Mouse (Mus musculus): ENCODE data around the gene Ubxn10. TPM values are rescaled to one million over a fixed set of nuclear protein-coding genes. Genes with fewer than 3 reads are reported as not detected.

Ubxn10 gene
- polyA plus RNA-seq, 1 experiment, result 1.0 TPM

- H3K4me3 ChIP-seq (ENCODE audit: low read depth, low read length), result no peak overlapping the region
- H3K4me1 ChIP-seq (ENCODE audit: control insufficient read depth, insufficient read depth, low read length), result peaks cover 15% of the 10 kb centered on the region
- H3K9me3 ChIP-seq (replicated peaks; ENCODE audit: control insufficient read depth, insufficient read depth, low read length, poor library complexity, severe bottlenecking), result no peaks in the 10 kb centered on the region
- no peaks in the 10 kb centered on the region for H3K27me3 ChIP-seq (ENCODE audit: control insufficient read depth, insufficient read depth, low read length, poor library complexity, severe bottlenecking)
- no peak overlapping the region for H3K27ac ChIP-seq (ENCODE audit: insufficient read depth, low read length)
- H3K36me3 ChIP-seq (ENCODE audit: control insufficient read depth, insufficient read depth, low read length, poor library complexity, severe bottlenecking), result no peaks in the 10 kb centered on the region
- no peak overlapping the region for H3K9ac ChIP-seq (ENCODE audit: low read depth, poor library complexity, severe bottlenecking)
- TF ChIP-seq EP300 (IDR thresholded peaks at IDR 0.05; ENCODE audit: insufficient read depth, low read depth, low read length), result no peak
- no peak for TF ChIP-seq CTCF (IDR thresholded peaks at IDR 0.05; ENCODE audit: low read depth, low read length)
- TF ChIP-seq POLR2A (IDR thresholded peaks at IDR 0.05; ENCODE audit: insufficient read depth, low read length), result no peak
These were observed 47.9 kb downstream of the Ubxn10 start for GRCm38 (mm10) chr4:138689094-138689512.

DNA sequence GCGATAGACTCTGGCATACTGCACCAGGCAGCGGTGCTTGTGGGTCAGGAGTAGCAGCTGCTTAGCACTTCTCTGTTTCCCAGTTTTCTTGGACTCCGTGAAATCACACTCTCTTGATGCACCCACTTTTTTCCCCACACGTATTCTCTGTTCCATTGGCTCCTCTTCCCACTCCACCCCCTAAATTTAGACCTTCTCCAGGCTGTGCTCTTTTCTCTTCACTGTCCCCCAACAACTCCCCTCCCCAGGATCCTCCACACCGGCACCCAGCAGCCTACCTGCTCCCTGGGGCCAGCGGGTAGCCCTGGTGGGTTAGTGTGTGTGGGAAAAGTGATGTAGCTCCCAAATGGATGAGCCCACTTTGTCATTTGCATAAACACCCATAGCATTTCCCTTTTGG lies 51.2 kb downstream of the Ubxn10 start:
- H3K9ac ChIP-seq (ENCODE audit: low read depth, poor library complexity, severe bottlenecking), result no peak overlapping the region
- H3K4me3 ChIP-seq (ENCODE audit: low read depth, low read length), result no peak overlapping the region
- H3K27ac ChIP-seq (ENCODE audit: insufficient read depth, low read length), result no peak overlapping the region
- H3K9me3 ChIP-seq (replicated peaks; ENCODE audit: control insufficient read depth, insufficient read depth, low read length, poor library complexity, severe bottlenecking), result no peaks in the 10 kb centered on the region
- H3K4me1 ChIP-seq (ENCODE audit: control insufficient read depth, insufficient read depth, low read length), result peaks cover 9% of the 10 kb centered on the region
- H3K36me3 ChIP-seq (ENCODE audit: control insufficient read depth, insufficient read depth, low read length, poor library complexity, severe bottlenecking), result no peaks in the 10 kb centered on the region
- TF ChIP-seq CTCF (IDR thresholded peaks at IDR 0.05; ENCODE audit: low read depth, low read length) (no peak), POLR2A (IDR thresholded peaks at IDR 0.05; ENCODE audit: insufficient read depth, low read length) (no peak), EP300 (IDR thresholded peaks at IDR 0.05; ENCODE audit: insufficient read depth, low read depth, low read length) (no peak)
- H3K27me3 ChIP-seq (ENCODE audit: control insufficient read depth, insufficient read depth, low read length, poor library complexity, severe bottlenecking), result no peaks in the 10 kb centered on the region

DNA sequence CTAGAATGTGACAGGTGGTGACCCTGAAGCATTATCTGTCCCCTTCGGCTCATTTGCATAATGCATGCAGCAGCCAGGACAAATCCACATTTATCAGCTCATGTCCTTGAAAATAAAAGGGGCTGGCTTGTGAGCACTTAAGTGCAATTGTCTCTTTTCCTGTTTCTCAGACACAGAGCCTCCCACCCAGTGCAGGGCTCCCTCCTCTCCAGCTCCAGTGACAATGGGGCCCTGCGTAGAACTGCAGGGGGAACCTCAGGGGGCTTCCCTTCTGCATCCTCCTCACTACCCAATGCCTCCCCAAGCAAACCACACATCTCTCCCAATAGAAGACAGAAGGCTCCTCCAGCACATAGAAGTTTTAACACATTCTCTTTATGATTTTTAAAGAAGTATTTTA lies 54.2 kb downstream of the Ubxn10 start:
- H3K27me3 ChIP-seq (ENCODE audit: control insufficient read depth, insufficient read depth, low read length, poor library complexity, severe bottlenecking), result no peaks in the 10 kb centered on the region
- H3K36me3 ChIP-seq (ENCODE audit: control insufficient read depth, insufficient read depth, low read length, poor library complexity, severe bottlenecking), result no peaks in the 10 kb centered on the region
- H3K4me3 ChIP-seq (ENCODE audit: low read depth, low read length), result no peak overlapping the region
- no peak overlapping the region for H3K27ac ChIP-seq (ENCODE audit: insufficient read depth, low read length)
- H3K9me3 ChIP-seq (replicated peaks; ENCODE audit: control insufficient read depth, insufficient read depth, low read length, poor library complexity, severe bottlenecking), result no peaks in the 10 kb centered on the region
- peaks cover 4% of the 10 kb centered on the region for H3K4me1 ChIP-seq (ENCODE audit: control insufficient read depth, insufficient read depth, low read length)
- TF ChIP-seq EP300 (IDR thresholded peaks at IDR 0.05; ENCODE audit: insufficient read depth, low read depth, low read length) (peak; percentile 37; the same call in 1 of the 2 replicates), CTCF (IDR thresholded peaks at IDR 0.05; ENCODE audit: low read depth, low read length) (no peak), POLR2A (IDR thresholded peaks at IDR 0.05; ENCODE audit: insufficient read depth, low read length) (no peak)
- no peak overlapping the region for H3K9ac ChIP-seq (ENCODE audit: low read depth, poor library complexity, severe bottlenecking)

GRCm38 (mm10) chr4:138680124-138680523 lies 56.8 kb downstream of the Ubxn10 start:
- H3K27ac ChIP-seq (ENCODE audit: insufficient read depth, low read length), result no peak overlapping the region
- TF ChIP-seq POLR2A (IDR thresholded peaks at IDR 0.05; ENCODE audit: insufficient read depth, low read length) (no peak), CTCF (IDR thresholded peaks at IDR 0.05; ENCODE audit: low read depth, low read length) (no peak), EP300 (IDR thresholded peaks at IDR 0.05; ENCODE audit: insufficient read depth, low read depth, low read length) (no peak)
- peaks cover 4% of the 10 kb centered on the region for H3K4me1 ChIP-seq (ENCODE audit: control insufficient read depth, insufficient read depth, low read length)
- H3K9ac ChIP-seq (ENCODE audit: low read depth, poor library complexity, severe bottlenecking), result no peak overlapping the region
- H3K27me3 ChIP-seq (ENCODE audit: control insufficient read depth, insufficient read depth, low read length, poor library complexity, severe bottlenecking), result no peaks in the 10 kb centered on the region
- no peaks in the 10 kb centered on the region for H3K9me3 ChIP-seq (replicated peaks; ENCODE audit: control insufficient read depth, insufficient read depth, low read length, poor library complexity, severe bottlenecking)
- H3K36me3 ChIP-seq (ENCODE audit: control insufficient read depth, insufficient read depth, low read length, poor library complexity, severe bottlenecking), result no peaks in the 10 kb centered on the region
- no peak overlapping the region for H3K4me3 ChIP-seq (ENCODE audit: low read depth, low read length)

DNA sequence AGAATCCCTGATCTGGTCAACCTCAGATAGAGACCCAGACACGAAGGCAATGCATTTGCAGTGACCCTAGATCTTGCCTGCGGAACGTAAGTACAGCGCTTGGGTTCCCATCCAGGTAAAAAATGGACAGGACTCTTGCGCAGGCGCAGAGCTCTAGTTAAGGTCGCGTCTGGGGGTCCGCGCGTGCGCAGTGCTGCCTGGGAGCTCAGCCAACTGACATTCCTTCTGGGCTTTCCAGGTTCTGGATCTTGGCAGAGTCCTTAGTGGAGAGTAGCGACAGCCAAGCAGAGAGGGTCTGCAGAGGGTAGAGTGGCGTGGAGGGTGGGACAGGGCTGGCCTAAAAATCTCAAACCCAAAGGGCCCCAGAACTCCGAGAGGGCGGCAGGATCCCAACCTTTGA lies 59.4 kb downstream of the Ubxn10 start:
- H3K4me1 ChIP-seq (ENCODE audit: control insufficient read depth, insufficient read depth, low read length), result no peaks in the 10 kb centered on the region
- TF ChIP-seq EP300 (IDR thresholded peaks at IDR 0.05; ENCODE audit: insufficient read depth, low read depth, low read length) (no peak), CTCF (IDR thresholded peaks at IDR 0.05; ENCODE audit: low read depth, low read length) (no peak), POLR2A (IDR thresholded peaks at IDR 0.05; ENCODE audit: insufficient read depth, low read length) (no peak)
- H3K9ac ChIP-seq (ENCODE audit: low read depth, poor library complexity, severe bottlenecking), result peak overlapping the region; percentile 41; the same call in 1 of the 2 replicates
- no peaks in the 10 kb centered on the region for H3K27me3 ChIP-seq (ENCODE audit: control insufficient read depth, insufficient read depth, low read length, poor library complexity, severe bottlenecking)
- H3K4me3 ChIP-seq (ENCODE audit: low read depth, low read length), result peak overlapping the region; percentile 73
- H3K27ac ChIP-seq (ENCODE audit: insufficient read depth, low read length), result no peak overlapping the region
- no peaks in the 10 kb centered on the region for H3K9me3 ChIP-seq (replicated peaks; ENCODE audit: control insufficient read depth, insufficient read depth, low read length, poor library complexity, severe bottlenecking)
- H3K36me3 ChIP-seq (ENCODE audit: control insufficient read depth, insufficient read depth, low read length, poor library complexity, severe bottlenecking), result no peaks in the 10 kb centered on the region

GRCm38 (mm10) chr4:138676480-138676879 lies 60.5 kb downstream of the Ubxn10 start:
- no peak for TF ChIP-seq EP300 (IDR thresholded peaks at IDR 0.05; ENCODE audit: insufficient read depth, low read depth, low read length)
- H3K27ac ChIP-seq (ENCODE audit: insufficient read depth, low read length), result no peak overlapping the region

More at GRCm38 (mm10) chr4:138676480-138676879, 60.5 kb downstream of the Ubxn10 start:
- Histone ChIP-seq H3K4me3 (ENCODE audit: low read depth, low read length) (no peak overlapping the region), H3K9me3 (replicated peaks; ENCODE audit: control insufficient read depth, insufficient read depth, low read length, poor library complexity, severe bottlenecking) (no peaks in the 10 kb centered on the region), H3K27me3 (ENCODE audit: control insufficient read depth, insufficient read depth, low read length, poor library complexity, severe bottlenecking) (no peaks in the 10 kb centered on the region), H3K4me1 (ENCODE audit: control insufficient read depth, insufficient read depth, low read length) (no peaks in the 10 kb centered on the region), H3K9ac (ENCODE audit: low read depth, poor library complexity, severe bottlenecking) (no peak overlapping the region), H3K36me3 (ENCODE audit: control insufficient read depth, insufficient read depth, low read length, poor library complexity, severe bottlenecking) (no peaks in the 10 kb centered on the region)

Measured in ES-Bruce4 (cell line).